Mouse (Mus musculus) embryonic facial prominence, embryonic 11.5 days (tissue): ENCODE measurements around the gene Tamm41. TPM values are rescaled to one million over a fixed set of nuclear protein-coding genes. Genes with fewer than 3 reads are reported as not detected.

ENCODE experiments used
- ATAC-seq: fragments of 200-750 bp; cut with Nextera tagmentation; replicated peaks from 2 replicates; pipeline ENCODE4 v1.8.0; 2017; ENCODE audit warnings: low read depth; ENCODE audit not compliant: insufficient number of reproducible peaks, low FRiP score, low TSS enrichment
- DNase-seq: peaks from one replicate; pipeline ENCODE4 v3.0.0-alpha.2; 2015; ENCODE audit warnings: low spot score
- H3K27ac ChIP-seq: fragments of 300-500 bp; sonication (generic); replicated peaks from 2 replicates; pipeline ENCODE4 v1.5.1; 2014; ENCODE audit warnings: mild to moderate bottlenecking, low read depth, low read length, control low read depth
- H3K27me3 ChIP-seq: fragments of 300-500 bp; sonication (generic); 2 replicates; pipeline ENCODE4 v1.6.1; 2014; ENCODE audit warnings: mild to moderate bottlenecking, low read length, moderate library complexity, mixed read lengths; ENCODE audit not compliant: control insufficient read depth, insufficient read depth
- H3K36me3 ChIP-seq: fragments of 300-500 bp; sonication (generic); replicated peaks from 2 replicates; pipeline ENCODE4 v1.6.1; 2014; ENCODE audit warnings: low read depth, mild to moderate bottlenecking, low read length, moderate library complexity, mixed read lengths; ENCODE audit not compliant: control insufficient read depth, insufficient read depth
- H3K4me1 ChIP-seq: fragments of 300-500 bp; sonication (generic); 2 replicates; pipeline ENCODE4 v1.6.1; 2014; ENCODE audit warnings: low read length, mixed read lengths; ENCODE audit not compliant: control insufficient read depth, insufficient read depth
- H3K4me2 ChIP-seq: fragments of 300-500 bp; sonication (generic); 2 replicates; pipeline ENCODE4 v1.6.1; 2014; ENCODE audit warnings: low read depth, mild to moderate bottlenecking, control low read depth, low read length, moderate library complexity
- H3K4me3 ChIP-seq: fragments of 300-500 bp; sonication (generic); 2 replicates; pipeline ENCODE4 v1.5.1; 2014; ENCODE audit warnings: low read depth, low read length, control low read depth
- H3K9ac ChIP-seq: fragments of 300-500 bp; sonication (generic); replicated peaks from 2 replicates; pipeline ENCODE4 v1.6.1; 2014; ENCODE audit warnings: mild to moderate bottlenecking, control low read depth, low read length
- H3K9me3 ChIP-seq: fragments of 300-500 bp; sonication (generic); replicated peaks from 2 replicates; pipeline ENCODE4 v1.6.1; 2016; ENCODE audit warnings: mild to moderate bottlenecking, low read length, inconsistent platforms, mixed read lengths; ENCODE audit not compliant: control insufficient read depth
- WGBS: fragments of 180-500 bp; shearing (Covaris S2); extraction: QIAGEN DNeasy Blood & Tissue Kit; methylation state at CpG from one replicate; pipeline ENCODE4 v1.1.7; 2014; 5-methylcytosine and 5-hydroxymethylcytosine counted together
- polyA plus RNA-seq: library from polyadenylated mRNA; unstranded; fragments of >200 nt; fragmentation: Nextera tagmentation; extraction: Ambion mirVana; gene quantifications from 2 replicates; pipeline ENCODE4 v1.2.1, GENCODE M21; 2014

The Tamm41 gene
- polyA plus RNA-seq, 1 experiment from 2014 or later, result 81.7 TPM

DNA sequence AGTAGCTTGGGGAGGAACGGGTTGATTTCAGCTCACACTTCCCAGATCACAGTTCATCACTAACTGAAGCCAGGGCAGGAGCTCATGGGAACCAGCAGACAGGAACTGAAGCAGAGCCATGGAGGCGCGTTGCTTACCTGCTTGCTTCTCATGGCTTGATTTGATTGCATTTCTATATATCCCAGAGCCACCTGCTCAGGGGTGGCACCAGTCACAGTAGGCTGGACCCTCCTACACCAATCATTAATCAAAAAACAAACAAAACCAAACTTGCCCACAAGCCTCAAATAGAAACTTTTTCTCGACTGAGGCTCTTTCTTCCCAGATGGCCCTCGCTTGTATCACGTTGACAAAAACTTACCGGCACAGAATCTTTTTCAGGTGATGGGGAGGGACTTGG is 55.0 kb downstream of the Tamm41 start:
- DNase-seq (no peak), ATAC-seq (no peak)
- H3K4me3 ChIP-seq, result no peak overlapping the region
- no peak overlapping the region for H3K9ac ChIP-seq
- H3K4me2 ChIP-seq, result no peak overlapping the region
- H3K27ac ChIP-seq, result no peak overlapping the region
- H3K27me3 ChIP-seq, result no peaks in the 10 kb centered on the region
- H3K36me3 ChIP-seq, result no peaks in the 10 kb centered on the region
- H3K4me1 ChIP-seq, result no peaks in the 10 kb centered on the region
- H3K9me3 ChIP-seq, result no peaks in the 10 kb centered on the region
- WGBS, result 87% methylated on average over 7 of the region's 7 CpGs

DNA sequence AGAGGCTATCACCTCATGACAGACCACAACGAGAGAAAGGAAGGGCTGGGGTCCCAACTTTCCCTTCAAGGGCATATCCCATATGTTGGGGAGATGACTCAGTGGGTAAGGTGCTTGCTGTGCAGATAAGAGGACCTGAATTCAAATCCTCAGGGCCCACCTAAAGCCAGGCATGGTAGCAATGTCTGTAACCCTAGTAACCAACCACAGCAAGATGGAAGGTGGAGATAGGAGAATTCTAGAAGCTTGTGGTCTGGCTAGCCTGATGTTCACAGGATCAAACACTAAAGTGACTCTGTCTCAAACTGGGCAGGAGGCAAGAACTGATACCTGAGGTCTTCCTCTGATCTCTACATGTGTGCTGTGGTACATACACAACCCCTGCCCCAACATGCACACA is 58.0 kb downstream of the Tamm41 start:
- no peak for ATAC-seq
- H3K27me3 ChIP-seq, result no peaks in the 10 kb centered on the region
- WGBS, result 86% methylated on average over 1 of the region's 1 CpGs

DNA sequence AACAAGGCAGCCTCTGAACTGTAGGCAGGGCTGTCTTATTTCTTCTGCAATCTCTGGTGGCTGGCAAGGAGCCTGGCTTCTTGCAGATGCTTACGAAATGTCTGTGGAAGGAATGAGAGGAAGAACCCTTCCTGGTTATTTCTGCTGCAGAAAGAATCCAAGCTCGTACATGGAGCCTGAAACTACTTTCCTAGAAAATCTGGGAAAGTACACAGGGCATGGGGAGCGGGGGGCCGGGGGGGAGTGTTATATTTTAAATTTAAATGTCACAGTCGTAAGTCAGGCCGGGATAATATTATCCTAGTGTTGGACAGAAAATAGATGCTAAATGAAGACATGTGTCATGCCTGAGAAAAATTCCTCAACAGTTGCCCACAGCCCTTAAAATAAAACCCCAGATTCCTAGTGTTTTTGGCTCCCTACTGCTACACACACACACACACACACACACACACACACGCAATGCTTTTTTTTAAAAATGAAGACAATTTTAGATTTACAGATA is 60.7 kb downstream of the Tamm41 start:
- Histone ChIP-seq H3K27ac (no peak overlapping the region), H3K4me2 (no peak overlapping the region), H3K4me1 (no peaks in the 10 kb centered on the region), H3K4me3 (no peak overlapping the region), H3K9me3 (no peaks in the 10 kb centered on the region), H3K36me3 (no peaks in the 10 kb centered on the region), H3K9ac (no peak overlapping the region), H3K27me3 (no peaks in the 10 kb centered on the region)
- DNase-seq (no peak), ATAC-seq (no peak)
- WGBS, result 72% methylated on average over 7 of the region's 7 CpGs

More for the DNA sequence above, 58.0 kb downstream of the Tamm41 start:
- no peak overlapping the region for H3K9ac ChIP-seq
- no peaks in the 10 kb centered on the region for H3K36me3 ChIP-seq
- H3K4me1 ChIP-seq, result no peaks in the 10 kb centered on the region
- H3K4me3 ChIP-seq, result no peak overlapping the region
- H3K27ac ChIP-seq, result no peak overlapping the region
- no peaks in the 10 kb centered on the region for H3K9me3 ChIP-seq
- DNase-seq, result no peak
- no peak overlapping the region for H3K4me2 ChIP-seq

- Histone ChIP-seq H3K27me3 (peaks cover 1% of the 10 kb centered on the region; the same call in 1 of the 2 replicates), H3K27ac (no peak overlapping the region), H3K9ac (no peak overlapping the region), H3K36me3 (no peaks in the 10 kb centered on the region), H3K4me2 (no peak overlapping the region), H3K9me3 (no peaks in the 10 kb centered on the region), H3K4me1 (peaks cover 2% of the 10 kb centered on the region; the same call in 1 of the 2 replicates), H3K4me3 (no peak overlapping the region)
- ATAC-seq, result no peak
- no peak for DNase-seq
- 93% methylated on average over 1 of the region's 1 CpGs for WGBS
Measured at GRCm38 (mm10) chr6:114974331-114974730, 63.3 kb downstream of the Tamm41 start.

GRCm38 (mm10) chr6:114972988-114973387 is 64.7 kb downstream of the Tamm41 start:
- 79% methylated on average over 1 of the region's 1 CpGs for WGBS
- DNase-seq (no peak), ATAC-seq (no peak)

DNA sequence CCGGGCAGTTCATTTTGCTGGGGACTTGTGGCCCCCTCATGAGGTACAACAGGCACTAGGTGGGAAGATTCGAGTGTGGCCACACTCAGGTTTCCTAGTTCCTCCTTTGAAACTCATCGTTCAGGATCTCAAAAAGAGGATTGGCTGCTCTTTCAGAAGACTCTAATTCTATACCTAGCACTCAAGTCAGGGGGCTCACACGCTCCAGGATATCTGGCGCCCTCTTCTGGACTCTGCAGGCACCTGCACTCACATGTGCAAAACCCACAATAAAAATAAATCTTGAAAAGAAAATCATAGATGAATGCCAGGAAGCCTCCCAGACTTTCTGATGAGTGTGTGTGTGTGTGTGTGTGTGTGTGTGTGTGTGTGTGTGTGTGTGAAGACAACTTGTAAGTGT is 66.8 kb downstream of the Tamm41 start:
- H3K36me3 ChIP-seq, result no peaks in the 10 kb centered on the region
- H3K4me2 ChIP-seq, result no peak overlapping the region
- DNase-seq (peak; percentile 33), ATAC-seq (no peak)
- 66% methylated on average over 5 of the region's 5 CpGs for WGBS
- no peak overlapping the region for H3K9ac ChIP-seq
- H3K9me3 ChIP-seq, result no peaks in the 10 kb centered on the region
- peaks cover 7% of the 10 kb centered on the region; the same call in 1 of the 2 replicates for H3K27me3 ChIP-seq
- no peak overlapping the region for H3K27ac ChIP-seq
- H3K4me1 ChIP-seq, result peaks cover 3% of the 10 kb centered on the region; the same call in 1 of the 2 replicates
- no peak overlapping the region for H3K4me3 ChIP-seq

More at GRCm38 (mm10) chr6:114972988-114973387, 64.7 kb downstream of the Tamm41 start:
- no peaks in the 10 kb centered on the region for H3K9me3 ChIP-seq
- no peak overlapping the region for H3K4me2 ChIP-seq
- H3K4me3 ChIP-seq, result no peak overlapping the region
- no peaks in the 10 kb centered on the region for H3K36me3 ChIP-seq
- peaks cover 4% of the 10 kb centered on the region; the same call in 1 of the 2 replicates for H3K27me3 ChIP-seq
- H3K27ac ChIP-seq, result no peak overlapping the region
- peaks cover 3% of the 10 kb centered on the region; the same call in 1 of the 2 replicates for H3K4me1 ChIP-seq
- H3K9ac ChIP-seq, result no peak overlapping the region

- ATAC-seq (no peak), DNase-seq (peak; percentile 11)
- WGBS, result 18% methylated on average over 6 of the region's 6 CpGs
- Histone ChIP-seq H3K27me3 (peaks cover 7% of the 10 kb centered on the region; the same call in 1 of the 2 replicates), H3K27ac (0 out of 2 replicates have a peak overlapping the region, but pooled peaks have one; percentile 35), H3K9me3 (no peaks in the 10 kb centered on the region), H3K4me2 (no peak overlapping the region), H3K9ac (no peak overlapping the region), H3K4me3 (no peak overlapping the region), H3K4me1 (peaks cover 3% of the 10 kb centered on the region; the same call in 1 of the 2 replicates), H3K36me3 (no peaks in the 10 kb centered on the region)
Measured at GRCm38 (mm10) chr6:114970386-114970785, 67.3 kb downstream of the Tamm41 start.

DNA sequence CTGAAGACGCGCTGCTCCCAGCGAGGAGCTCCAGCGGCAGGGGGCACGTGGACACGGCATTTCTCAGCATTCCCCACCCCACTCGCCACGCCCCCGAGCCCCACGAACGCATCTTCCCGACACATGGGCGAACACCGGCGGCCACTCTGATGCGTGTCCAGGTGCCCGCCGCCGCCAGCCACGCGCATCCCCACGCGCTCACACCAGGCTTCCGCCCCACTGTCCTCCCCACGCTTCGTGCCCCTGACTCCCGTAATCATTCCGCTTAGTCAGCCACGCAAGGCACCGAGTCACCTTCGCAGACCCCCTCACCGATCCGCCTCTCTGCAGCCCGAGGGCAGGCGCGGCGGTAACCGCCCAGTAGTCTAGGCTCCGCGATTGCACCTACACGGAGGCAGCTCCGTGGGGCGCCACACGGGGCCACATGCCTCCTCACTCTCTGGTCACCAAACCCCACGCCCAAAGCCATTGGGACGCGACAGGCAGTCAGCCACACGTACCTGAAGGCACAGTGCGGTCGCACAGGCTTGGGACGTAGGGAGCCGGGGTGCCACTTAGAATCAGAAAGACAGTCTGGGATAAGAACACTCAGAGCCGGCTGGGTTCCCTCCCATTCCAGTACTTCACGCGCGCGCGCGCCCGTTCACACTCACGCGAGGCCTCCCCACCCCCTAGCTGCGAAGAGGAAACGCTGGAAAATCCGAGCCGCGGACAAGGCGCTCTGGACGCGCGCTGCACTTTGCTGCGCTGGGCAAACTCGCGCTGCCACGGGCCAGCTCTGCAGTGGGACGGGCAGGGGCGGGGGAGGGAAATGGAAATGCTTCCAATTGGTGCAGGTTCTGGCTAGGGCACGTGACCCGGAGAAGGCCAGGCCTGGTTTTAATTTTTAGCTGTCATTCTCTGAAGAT is 68.2 kb downstream of the Tamm41 start, which contains the start of gene Vgll4:
Gene Vgll4, minus strand, starts transcription at position 782 of the 908 bp plus-strand sequence.
- ATAC-seq, result peak; percentile 47
- Histone ChIP-seq H3K4me1 (peaks cover 3% of the 10 kb centered on the region; the same call in 1 of the 2 replicates), H3K27ac (0 out of 2 replicates have a peak within 1 kb of the TSS, but pooled peaks have one; percentile 59), H3K9me3 (no peaks in the 10 kb centered on the region), H3K4me3 (peak within 1 kb of the TSS; percentile 54), H3K36me3 (no peaks in the 10 kb centered on the region), H3K27me3 (peaks cover 7% of the 10 kb centered on the region; the same call in 1 of the 2 replicates), H3K9ac (peak within 1 kb of the TSS; percentile 47), H3K4me2 (peak within 1 kb of the TSS; percentile 99)
- DNase-seq, result peak; percentile 90
- under 1% methylated on average over 76 of the region's 79 CpGs for WGBS
